Mouse (Mus musculus) embryo, embryonic 10.5 days (tissue): ENCODE results near the gene Thy1.

Experiments used
- DNase-seq: peaks from one replicate; pipeline ENCODE4 v3.0.0-alpha.2; 2015; ENCODE audit warnings: low spot score

Gene Thy1

DNA sequence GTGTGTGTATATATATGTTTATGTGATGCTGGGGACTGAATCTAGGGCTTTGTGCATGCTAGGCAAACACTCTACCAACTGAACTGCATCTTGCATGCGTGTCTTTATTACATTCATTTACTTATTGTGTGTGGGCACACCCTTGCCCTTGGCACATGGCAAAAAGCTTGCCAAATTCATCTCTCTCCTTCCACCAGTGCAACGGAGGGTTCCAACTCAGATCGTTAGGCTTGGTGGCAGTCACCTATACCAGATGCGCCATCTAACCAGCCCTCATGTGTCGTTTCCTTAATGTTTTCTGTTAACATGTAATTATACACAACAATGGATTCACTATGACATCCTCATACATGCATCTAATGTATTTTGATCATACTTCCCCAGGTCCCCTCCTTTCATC is 39.1 kb downstream of the Thy1 start:
- DNase-seq: no peak

DNA sequence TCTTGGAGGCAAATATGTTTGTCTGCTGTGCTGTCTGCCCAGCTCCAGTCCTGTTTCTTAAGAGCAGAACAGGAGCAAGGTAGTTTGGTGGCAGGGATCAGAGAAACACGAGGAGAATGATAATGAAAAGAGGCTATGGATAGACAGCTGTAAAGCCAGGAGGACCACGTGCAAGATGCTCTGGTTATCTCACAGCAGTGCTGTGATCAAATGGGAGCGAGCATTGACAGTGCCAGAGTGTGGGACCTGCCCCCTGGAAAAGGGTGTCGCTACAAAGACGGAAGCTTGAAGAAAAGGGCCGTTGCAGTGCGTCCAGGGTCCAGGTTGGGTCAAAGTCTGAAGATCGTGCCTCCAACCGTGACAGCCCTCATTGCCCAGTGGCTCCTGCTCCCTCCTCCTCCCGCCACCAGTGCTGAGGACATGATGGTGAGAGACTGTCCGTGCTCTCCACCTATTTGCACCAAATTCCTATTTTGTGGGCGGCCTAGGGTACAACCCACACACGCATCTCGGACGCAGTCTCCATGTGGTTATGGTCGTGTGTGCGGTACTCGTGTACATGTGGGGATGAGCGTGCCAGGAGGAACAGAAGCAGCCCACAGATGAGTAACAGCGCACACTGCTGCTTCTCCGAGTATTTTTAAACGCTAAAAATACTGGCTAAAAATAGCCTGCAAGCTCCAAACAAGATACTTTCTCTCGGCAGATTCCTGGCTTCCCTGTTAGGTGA is 40.4 kb downstream of the Thy1 start:
- DNase-seq: peak; percentile 27

DNA sequence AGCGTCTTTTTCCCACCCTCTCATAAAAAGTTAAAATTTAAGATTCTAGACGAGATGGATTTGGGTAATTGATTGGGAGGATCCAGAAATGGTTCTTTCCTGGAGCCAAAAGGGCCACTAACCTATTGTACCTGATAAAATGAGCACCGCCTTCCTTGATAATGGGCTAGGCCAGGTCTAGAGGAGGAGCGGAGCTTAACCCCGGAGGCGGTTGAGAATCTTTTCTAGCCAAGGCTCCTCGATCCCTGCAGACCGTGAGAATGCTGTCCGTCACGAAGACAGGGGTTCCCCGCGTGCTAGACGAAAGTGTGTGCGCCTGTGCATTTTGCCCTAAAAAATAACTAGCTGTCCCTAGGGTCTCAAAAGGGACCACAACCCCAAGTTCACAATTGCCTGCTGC is 41.1 kb downstream of the Thy1 start:
- DNase-seq: no peak

DNA sequence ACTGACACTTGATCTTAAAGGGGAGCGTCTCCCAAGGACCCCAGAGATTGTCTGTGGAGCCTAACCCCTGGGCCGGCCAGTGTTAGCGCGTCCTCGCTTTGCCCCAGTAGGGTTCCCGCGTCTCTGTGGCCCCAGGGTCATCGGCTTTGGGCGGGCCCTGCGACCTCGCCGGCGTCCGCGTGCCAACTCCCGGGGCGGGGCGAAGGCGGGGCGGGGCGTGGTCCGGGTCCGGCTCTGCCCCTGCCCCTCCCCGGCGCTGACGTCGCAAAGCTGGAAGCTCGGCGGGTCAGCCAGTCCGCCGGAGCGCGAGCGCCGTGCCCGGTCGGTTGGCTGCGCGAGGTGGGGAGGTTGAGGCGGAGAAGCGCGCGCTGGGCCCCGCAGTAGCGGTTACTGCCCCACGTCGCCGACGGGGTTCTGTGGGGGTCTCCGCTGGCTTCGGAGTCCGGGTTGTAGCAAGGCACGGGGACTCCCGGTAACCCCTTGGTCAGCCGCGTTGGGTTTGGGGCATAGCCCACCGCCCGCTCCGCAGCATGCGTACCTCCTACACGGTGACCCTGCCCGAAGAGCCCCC is 41.6 kb downstream of the Thy1 start:
- DNase-seq: peak; percentile 91

DNA sequence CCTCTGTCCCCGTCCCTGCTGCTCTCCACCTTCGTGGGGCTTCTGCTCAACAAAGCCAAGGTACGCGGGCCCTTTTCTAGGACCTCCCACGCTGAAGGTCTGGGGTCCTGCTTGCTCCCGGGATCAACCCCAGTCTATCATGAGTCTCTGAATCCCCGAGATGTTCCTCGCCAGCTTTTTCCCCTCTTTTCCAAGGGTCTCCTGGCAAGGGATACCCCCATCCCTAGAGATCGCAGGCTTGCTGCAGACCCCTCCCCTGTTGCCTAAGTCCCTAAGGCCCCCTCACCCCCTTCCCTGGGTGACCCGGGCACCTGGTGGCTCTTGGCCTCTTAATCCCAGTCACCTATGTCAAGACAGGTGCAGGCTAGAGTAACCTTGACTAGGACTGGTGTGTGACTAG is 42.1 kb downstream of the Thy1 start:
- no peak for DNase-seq

DNA sequence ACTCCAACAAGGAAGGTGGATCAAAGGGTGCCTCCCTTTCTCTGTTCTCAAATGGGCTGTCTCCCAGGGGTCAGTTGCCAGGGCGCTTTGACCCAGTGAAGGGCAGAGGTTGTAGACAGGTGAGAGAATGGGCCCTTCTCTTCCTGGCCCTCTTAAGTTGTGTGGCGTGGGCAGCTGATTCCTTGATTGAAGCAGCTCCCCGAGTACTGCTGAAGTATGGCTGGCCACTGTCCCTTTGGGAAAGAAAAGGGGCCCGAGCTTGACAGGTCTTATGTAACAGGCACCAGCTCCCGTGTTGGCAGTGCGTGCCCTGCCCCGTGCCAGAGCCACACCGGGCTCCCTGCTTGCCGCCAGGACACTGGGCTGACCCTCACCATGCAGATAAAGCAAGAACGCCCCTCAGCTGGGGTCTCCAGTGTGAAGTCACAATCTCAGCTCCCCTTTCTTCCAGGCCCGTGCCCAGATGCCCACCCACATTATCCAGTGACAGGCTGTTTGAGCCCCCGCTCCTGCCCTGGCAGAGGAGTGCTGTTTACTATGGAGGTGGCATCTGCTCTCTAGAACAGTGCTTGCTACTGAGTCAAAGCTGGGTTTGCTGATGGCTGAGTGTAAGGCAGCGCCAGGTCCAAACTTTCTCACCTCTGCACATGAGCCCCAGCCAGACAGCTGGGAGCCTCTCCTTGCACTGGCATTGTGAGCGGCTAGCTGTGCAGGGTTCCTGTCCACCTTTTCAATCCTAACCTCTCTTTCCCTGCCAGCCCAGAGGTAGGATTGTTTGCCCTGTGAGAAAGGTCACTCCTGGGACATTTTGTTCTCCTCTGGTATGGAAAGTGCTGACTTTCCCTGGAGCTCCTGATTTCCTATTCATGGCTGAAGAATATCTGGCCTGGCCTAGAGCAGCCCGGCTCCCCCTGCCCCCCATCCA is 42.8 kb downstream of the Thy1 start:
- DNase-seq: no peak

DNA sequence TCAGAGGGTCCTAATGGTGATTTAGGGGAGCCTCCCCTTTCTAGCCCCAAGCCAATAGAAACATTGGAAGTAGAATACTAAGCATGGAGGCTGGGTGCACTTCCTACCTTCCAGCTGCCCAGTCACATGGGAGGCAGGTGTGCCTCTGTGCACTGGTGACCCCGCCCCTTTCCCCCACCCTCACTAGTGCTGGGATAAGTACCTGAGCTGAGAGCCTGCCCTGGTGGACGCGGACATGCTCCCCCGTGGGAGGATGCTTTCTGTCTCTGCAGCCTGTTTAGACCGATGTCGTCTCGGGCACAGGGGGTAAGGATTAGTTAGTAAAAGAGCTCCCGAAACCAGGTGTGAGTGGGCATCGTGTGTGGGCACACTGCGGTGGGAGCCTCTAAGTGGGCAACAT is 43.8 kb downstream of the Thy1 start:
- DNase-seq: no peak

DNA sequence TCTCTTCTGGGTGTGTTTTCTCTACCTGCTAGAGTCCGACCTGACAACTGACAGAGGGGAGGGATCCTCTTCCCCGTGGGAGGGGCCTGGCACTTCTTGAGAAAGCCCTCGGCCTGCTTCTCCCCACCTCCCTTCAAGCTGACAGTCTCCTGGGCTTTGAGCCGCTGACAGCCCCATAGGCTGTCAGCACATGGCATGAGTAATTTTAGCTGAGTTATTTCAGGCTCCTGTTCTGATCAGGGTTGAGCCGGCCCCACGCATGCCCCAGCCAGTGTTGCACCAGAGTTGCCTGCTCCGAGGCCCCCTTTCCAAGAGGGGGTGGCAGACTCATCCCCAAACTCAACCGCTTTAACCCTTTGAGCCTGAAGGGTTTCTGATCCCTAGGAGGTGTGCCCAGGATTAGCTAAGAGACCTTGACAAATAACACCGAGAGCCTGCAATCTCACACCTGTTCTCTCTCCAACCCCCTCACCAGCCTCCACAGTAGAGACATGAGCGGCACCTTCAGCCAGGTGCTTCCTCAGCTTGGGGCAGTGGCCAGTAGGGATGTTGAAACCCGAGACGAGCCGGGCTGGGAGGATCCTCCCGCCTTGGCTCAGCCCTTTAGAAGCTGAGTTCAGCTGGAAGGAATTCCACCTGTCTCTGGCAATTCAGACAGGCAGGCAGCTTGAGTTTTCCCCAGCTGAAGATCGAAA is 44.7 kb downstream of the Thy1 start:
- peak; percentile 54 for DNase-seq

DNA sequence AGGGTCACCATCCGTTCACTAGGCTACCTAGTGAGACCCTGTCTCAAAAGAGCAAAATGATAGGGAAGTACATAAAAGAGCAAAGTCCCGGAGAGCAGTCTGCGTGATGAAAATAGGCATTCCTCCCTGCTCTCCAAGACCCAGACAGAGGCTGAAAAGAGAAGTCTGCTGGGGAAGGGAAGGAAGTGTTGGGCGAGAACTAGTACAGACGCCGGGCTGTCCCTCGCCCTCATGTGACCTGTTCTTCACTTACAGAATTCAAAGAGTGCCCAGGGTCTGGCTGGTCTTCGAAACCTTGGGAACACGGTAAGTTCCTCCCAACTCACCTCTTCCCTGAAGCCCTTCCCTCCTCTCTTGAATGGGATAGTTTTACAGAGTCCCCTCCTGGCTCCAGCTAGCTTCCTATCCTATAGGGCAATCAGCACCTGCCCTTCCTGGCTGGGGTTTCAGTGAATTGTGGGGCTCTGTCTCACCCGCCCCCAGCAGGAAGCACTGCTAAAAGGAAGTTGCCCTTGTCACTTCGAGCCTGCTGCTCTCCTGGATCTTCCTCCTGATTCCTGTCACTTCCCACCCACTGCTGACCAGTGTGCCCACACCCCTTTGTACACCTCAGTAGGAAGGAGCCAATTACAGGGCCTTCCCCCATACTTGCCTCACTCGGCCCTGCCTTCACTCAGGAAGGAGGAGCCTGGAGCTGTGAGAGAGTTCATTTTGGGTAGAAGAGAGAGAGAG is 45.9 kb downstream of the Thy1 start:
- no peak for DNase-seq

DNA sequence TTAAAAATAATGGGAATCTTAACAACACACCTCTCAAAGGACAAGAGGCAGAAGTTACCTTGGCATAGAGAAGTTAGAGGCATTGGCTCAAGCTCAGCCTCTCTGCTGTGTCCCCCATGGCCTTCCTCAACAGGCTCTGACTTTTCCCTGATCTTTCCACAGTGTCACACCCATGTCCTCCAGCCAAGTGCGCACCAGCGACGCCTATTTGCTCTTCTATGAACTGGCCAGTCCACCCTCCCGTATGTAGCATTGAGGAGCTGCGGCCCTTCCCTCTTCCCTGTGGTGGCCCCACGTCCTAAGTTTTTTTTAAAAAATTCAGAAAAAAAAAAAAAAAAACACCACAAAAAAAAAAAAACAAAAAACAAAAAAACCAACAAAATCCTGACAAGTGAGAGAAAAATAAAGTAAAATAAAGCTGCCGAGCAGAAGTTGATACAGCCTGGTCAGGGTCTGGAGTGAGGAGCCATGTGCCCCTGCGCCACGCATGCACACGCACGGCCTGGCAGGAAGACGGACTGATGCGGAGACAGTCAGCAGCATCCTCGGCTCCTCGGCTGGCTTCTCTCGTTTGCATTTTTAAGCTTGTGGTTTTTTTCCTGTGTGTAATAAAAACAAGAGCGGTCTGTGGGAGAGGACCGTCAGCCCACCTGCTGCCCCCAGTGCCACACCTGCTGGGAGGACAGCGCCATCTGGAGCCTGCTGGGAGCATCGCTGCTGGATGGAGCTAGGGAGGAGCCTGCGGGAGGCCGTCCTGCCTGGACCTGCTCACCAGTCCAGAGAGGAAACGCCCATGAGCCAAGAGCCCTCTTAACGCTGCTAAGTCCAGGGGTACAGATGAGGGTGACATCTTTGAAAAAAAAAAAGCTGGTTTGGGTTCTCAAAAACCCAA is 50.7 kb downstream of the Thy1 start:
- peak; percentile 82 for DNase-seq

DNA sequence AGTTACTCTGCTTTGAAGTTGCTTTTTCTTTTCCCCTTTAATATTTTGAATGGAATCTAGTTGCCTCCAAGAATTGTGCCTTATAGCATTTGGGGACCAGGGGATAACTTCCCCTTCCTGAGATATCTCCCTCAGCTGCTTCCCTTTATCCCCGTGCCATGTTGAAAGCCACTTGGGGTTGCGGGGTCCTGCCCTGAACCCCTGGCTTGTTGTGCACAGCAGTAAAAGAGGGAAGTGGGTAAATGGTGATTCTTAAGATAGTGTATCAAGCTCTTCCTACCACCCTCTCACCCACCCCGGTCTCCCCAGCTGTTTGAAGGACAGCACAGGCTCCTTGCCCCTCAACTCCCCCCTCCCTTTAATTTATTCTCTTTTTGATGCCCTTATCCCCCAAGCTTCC is 51.6 kb downstream of the Thy1 start:
- DNase-seq: no peak

DNA sequence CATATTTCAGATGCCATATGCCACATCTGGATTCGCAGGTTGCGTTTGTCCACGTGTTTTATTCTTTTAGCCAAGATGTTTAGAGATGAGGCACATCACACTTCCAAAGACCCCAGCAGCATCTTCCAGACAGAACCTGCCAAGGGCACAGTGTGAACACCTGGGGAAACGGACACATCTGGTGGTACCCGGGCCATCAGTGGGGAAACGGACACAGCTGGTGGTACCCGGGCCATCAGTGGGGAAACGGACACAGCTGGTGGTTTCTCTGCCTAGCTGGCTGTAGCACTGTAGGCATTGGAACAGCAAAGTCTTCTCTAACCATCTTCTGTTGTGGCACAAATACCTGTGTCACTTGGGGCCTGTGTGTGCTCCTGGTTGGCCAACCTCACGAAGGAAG is 52.6 kb downstream of the Thy1 start:
- DNase-seq: no peak

DNA sequence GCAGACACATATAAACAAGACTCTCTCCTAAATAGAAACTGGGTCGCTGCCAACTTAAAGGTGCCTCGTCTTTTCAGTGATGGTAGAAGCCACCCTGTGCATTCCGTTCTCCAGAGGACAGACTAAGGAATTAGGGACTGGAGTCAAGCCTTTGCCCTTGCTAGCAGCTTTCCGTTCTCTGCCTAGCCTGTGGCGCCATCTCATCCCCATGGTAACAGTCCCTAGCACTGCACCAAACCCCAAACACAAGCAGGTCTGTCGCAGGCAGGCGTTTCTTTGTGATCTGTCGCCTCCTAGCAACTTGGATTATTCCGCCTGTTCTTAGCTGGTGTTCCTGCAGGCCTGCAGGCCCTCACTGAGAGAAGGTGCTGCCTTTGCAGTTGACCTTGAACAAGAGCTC is 53.4 kb downstream of the Thy1 start:
- DNase-seq: peak; percentile 68
